Mouse (Mus musculus): Measurements from ENCODE around the gene Zfp36.
A peak's percentile ranks its signal among the peaks of the same experiment; 100 is the strongest.

Zfp36 gene

DNA sequence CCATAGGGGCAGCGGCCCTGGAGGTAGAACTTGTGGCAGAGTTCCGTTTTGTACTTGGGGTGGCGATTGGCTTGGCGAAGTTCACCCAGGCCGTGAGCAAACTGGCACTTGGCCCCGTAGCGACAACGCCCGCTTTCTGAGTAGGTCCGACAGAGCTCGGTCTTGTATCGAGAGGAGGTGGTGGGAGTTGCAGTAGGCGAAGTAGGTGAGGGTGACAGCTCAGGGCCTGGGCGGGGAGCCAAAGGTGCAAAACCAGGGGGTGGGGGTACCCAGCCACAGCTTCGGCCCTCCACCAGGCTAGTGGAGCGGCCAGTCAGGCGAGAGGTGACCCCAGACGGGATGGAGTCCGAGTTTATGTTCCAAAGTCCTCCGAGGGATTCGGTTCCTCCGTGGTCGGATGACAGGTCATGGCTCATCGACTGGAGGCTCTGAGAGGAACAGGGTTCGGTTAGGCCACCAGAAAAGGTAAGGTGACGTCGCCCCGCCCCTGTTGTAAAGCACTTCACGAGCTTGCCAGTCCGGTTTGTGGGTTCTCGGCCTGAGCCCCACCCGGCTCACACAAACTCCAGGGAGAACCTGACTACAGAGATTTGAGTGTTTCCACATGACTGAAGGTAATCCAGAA lies 1.9 kb downstream of the Zfp36 start:
- Histone ChIP-seq H3K36me3 (ENCODE audit: control insufficient read depth, insufficient read depth, low read length, poor library complexity, severe bottlenecking) (peaks cover 19% of the 10 kb centered on the region), H3K27me3 (ENCODE audit: control insufficient read depth, insufficient read depth, low read length, poor library complexity, severe bottlenecking) (no peaks in the 10 kb centered on the region)
- DNase-seq (ENCODE audit: low read depth, low spot score): peak; percentile 80

DNA sequence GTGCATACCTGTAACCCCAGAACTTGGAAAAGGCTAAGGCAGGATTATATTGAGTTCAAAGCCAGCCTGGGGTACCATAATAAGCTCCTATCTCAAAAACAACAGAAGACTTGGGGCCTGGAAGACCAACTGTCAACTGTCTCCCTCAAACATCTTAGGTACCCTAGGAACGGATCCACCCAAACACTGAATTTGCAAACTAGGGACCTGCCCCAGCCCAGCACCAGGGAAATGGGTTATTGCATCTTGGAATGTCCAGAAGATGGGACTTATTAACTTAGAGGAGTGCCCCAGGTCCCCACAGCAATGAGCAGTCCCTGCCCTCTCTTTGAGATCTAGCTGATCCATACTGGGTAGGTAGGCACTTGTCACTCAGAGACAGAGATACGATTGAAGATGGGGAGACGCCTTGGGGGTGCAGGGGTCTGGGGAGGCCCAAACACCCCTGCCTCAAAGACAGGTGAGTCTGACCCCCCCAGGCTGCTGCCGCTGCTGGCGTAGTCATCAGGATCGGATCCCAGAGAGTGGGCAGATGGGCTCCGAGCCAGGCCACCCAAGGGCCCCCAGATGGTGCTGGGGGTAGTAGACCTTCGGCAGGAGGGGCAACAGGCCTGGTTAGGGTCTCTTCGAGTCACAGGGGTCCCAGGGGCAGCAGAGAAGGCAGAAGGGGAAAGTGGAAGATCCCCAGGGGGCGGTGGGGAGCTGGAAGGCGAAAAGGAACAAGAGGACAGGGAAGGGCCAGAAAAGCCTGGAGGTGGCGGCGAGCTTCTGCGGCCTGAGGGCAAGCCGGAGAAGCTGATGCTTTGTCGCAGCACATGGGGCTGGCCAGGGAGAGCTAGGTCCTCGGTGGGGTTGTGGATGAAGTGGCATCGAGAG lies 2.6 kb downstream of the Zfp36 start:
- H3K27me3 ChIP-seq (ENCODE audit: control insufficient read depth, insufficient read depth, low read length, poor library complexity, severe bottlenecking): no peaks in the 10 kb centered on the region
- DNase-seq (ENCODE audit: low read depth, low spot score): peak; percentile 56
- H3K36me3 ChIP-seq (ENCODE audit: control insufficient read depth, insufficient read depth, low read length, poor library complexity, severe bottlenecking): peaks cover 19% of the 10 kb centered on the region

DNA sequence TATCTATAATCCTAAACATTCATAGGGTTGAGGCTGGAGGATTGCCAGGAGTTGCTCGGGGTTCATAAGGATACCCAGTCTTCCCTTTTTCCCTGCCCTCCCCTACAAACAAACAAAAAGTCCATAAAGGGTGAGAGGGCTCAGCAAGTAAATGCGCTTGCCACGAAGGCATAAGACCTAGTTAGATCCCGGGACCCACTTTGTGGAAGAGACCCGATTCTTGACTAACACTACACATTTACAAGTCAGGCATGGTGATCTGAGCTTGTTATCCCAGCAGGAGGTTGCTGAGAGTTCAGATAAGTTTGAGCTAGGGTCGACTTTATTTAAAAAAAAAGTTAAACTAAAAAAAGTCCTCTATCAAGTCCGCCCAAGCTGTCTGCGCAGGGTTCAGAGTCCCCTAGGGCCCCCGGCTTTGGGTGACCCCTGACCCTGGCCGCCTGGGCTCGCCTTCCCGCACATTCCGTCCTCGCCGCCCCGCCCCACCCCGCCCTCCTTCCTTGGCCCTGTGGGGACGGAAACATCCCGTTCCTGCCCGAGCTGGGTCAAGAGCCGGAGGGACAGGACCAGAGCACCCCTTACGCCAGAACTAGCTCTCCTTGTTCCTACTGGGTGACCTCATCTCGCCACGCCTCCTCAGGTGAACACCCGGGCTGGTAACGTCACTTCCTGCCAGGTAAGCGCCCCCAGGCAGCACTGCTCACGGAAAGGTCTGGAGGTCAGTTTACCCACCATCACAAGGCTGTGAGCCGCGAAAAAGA lies 3.9 kb downstream of the Zfp36 start:
- peak; percentile 93 for DNase-seq (ENCODE audit: low read depth, low spot score)
- H3K36me3 ChIP-seq (ENCODE audit: control insufficient read depth, insufficient read depth, low read length, poor library complexity, severe bottlenecking): peaks cover 19% of the 10 kb centered on the region
- no peaks in the 10 kb centered on the region for H3K27me3 ChIP-seq (ENCODE audit: control insufficient read depth, insufficient read depth, low read length, poor library complexity, severe bottlenecking)

DNA sequence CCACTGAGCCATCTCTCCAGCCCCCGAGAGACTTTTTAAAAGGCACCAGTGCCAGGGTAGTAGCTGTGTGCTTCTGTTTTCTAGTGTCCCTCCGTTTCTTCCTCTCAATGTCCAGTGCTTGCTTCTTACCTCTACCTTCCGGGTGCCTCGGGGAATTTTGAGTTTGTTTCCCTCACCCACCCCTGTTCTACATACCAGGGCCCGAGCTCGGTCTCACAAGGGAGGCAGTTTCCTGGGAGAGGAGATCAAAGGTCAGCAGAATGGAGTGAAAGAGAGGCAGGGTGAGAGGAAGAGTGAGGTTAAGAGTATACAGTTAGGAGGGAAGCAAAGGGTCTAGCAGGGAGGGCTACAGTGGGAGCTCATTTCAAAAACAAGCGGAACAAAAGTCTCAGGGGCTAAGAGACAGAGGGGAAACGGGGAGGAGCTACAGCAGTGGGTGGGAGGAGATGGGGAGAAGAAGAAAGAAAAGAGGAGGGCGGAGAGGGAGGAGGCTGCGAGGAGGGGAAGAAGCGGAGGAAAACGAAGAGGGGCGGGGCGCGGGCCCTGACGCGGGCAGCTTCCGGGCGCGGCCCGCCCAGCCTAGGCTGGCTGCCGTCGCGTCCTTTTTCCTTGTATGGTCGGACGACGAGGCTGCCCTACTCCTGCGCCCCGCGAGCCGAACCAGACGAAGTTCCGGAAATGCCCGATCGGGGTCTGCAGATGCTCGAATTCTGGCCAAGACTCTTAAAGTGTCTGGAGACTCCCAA lies 4.7 kb downstream of the Zfp36 start:
- DNase-seq (ENCODE audit: low read depth, low spot score): peak; percentile 96
- Histone ChIP-seq H3K27me3 (ENCODE audit: control insufficient read depth, insufficient read depth, low read length, poor library complexity, severe bottlenecking) (no peaks in the 10 kb centered on the region), H3K36me3 (ENCODE audit: control insufficient read depth, insufficient read depth, low read length, poor library complexity, severe bottlenecking) (peaks cover 19% of the 10 kb centered on the region)

DNA sequence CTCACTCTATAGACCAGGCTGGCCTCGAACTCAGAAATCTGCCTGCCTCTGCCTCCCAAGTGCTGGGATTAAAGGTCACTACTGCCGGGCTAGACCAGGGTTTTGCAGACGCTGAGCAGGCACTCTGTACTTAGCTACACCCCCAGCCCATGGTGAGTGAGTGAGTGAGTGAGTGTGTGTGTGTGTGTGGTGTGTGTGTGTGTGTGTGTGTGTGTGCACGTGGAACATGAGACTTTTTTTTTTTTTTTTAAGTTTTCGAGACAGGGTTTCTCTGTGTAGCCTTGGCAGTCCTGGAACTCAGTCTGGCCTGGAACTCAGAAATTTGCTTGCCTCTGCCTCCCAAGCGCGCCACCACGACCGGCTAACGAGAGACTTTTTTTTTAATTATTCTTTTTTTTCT lies 5.4 kb downstream of the Zfp36 start:
- Histone ChIP-seq H3K27me3 (ENCODE audit: control insufficient read depth, insufficient read depth, low read length, poor library complexity, severe bottlenecking) (no peaks in the 10 kb centered on the region), H3K36me3 (ENCODE audit: control insufficient read depth, insufficient read depth, low read length, poor library complexity, severe bottlenecking) (peaks cover 19% of the 10 kb centered on the region)
- DNase-seq (ENCODE audit: low read depth, low spot score): peak; percentile 59

DNA sequence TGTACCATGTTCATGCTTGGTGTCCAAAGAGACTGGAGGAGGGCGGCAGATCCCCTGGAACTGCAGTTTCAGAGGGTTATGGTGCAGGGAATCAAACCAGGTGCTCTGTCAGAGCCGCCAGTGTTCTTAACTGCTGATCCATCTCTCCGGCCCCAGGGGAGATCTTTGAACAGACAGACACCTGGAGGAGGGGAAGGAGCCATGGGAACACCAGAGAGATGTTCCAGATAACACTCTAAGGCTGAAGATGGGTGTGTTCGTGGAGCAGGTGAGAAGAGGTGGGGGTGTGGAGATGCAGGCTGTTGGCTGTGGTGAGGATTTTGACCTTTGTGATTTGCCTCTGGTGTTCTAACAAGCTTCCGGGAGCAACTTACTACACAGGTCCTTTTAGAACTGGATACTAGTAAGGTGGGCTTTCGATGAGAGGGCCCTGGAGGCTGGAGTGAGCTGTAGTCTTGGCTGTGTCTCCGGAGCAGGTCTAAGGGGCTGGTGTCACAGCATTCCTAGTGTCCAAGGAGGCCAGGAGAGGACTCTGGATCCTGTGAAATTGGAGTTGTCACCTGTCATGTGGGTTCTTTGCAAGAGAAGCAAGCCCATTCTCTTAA lies 6.1 kb downstream of the Zfp36 start:
- DNase-seq (ENCODE audit: low read depth, low spot score): peak; percentile 47
- Histone ChIP-seq H3K27me3 (ENCODE audit: control insufficient read depth, insufficient read depth, low read length, poor library complexity, severe bottlenecking) (no peaks in the 10 kb centered on the region), H3K36me3 (ENCODE audit: control insufficient read depth, insufficient read depth, low read length, poor library complexity, severe bottlenecking) (peaks cover 19% of the 10 kb centered on the region)

DNA sequence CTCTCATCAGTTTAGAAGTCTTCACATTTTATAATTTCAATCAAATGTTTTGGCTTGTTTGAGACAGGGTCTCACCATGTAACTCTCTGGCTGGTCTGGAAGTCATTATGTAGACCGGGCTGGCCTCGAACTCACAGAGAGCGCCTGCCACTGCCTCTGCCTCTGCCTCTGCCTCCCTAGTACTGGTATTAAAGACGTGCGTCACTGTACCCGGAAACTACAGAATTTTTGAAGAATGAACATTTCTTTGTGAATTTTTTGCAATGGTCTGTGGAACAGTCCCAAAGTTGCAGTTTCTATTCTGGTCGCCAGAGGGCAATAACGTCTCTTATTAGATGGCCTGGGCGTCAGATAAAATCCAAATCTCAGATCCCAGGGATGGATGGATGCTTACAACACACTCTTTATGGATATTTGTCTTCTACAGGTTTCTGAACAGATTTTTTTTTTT lies 6.9 kb downstream of the Zfp36 start:
- Histone ChIP-seq H3K27me3 (ENCODE audit: control insufficient read depth, insufficient read depth, low read length, poor library complexity, severe bottlenecking) (no peaks in the 10 kb centered on the region), H3K36me3 (ENCODE audit: control insufficient read depth, insufficient read depth, low read length, poor library complexity, severe bottlenecking) (peaks cover 14% of the 10 kb centered on the region)
- peak; percentile 93 for DNase-seq (ENCODE audit: low read depth, low spot score)

DNA sequence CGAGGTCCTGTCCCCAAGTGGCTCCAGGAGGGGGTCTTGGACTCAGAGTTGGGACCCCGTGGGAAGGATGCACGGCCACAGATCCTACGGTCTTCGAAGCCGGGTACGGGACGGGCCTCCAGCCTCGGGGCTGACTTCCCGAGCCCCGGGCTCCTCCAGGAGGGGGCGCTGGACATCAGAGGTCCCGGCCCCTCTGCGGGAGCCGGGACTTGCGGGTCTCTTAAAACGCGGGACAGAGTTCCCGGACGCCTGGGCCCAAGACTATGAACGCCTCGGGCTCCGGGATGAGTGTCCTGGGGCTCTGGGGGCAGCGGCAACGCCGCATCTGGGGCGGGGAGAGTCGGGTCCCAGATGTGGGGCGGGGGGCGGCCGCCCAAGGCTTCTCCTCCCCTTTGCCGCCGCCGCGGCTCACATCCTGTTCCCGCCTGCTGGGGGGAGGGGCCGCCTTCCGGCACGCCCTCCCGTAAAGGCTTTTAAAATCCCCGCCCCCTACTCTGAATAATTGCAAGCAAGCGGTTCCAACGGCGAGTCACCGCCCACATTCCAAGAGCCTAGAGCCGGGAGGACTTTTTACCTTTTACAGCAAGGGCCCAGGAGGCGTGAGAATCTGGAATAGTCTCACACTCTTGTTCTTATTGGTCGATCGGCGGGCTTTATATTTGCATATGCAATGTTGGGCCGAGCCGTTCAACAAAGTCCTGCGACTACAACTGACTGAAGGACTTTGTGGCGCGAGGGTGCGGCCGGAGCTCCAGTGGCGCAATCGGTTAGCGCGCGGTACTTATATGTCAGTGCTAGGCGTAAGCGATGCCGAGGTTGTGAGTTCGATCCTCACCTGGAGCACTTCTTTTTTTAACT lies 7.6 kb downstream of the Zfp36 start, which contains the start of gene Plekhg2:
Gene Plekhg2, minus strand, starts transcription at position 349 of the 858 bp plus-strand sequence.
- H3K36me3 ChIP-seq (ENCODE audit: control insufficient read depth, insufficient read depth, low read length, poor library complexity, severe bottlenecking): peaks cover 7% of the 10 kb centered on the region
- DNase-seq (ENCODE audit: low read depth, low spot score): peak; percentile 99
- H3K27me3 ChIP-seq (ENCODE audit: control insufficient read depth, insufficient read depth, low read length, poor library complexity, severe bottlenecking): no peaks in the 10 kb centered on the region

DNA sequence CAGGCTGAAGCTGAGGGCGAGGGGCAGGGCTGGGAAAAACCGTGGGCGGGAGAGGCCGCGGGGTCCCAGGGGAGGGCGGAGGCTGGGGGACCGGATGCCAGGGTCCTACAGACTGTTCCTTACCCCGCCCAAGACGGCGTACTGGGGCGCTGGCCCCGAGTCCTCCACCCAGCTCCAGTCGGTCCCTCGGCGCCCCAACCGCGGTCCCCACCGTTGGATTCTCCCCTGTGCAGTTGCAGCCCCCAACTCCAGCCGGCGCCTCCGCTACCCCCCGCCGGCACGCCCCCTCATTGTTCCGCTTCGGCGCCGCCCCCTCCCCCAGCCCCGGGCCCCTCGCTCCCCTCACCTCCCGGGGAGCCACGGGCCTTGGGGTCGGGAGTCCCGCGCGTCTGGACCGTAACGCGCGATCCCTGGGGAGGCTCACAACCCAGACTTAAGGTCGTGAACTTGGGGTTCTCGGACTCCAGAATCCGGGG lies 8.5 kb downstream of the Zfp36 start:
- Histone ChIP-seq H3K27me3 (ENCODE audit: control insufficient read depth, insufficient read depth, low read length, poor library complexity, severe bottlenecking) (no peaks in the 10 kb centered on the region), H3K36me3 (ENCODE audit: control insufficient read depth, insufficient read depth, low read length, poor library complexity, severe bottlenecking) (no peaks in the 10 kb centered on the region; the same call in 1 of the 2 replicates)
- peak; percentile 53 for DNase-seq (ENCODE audit: low read depth, low spot score)

DNA sequence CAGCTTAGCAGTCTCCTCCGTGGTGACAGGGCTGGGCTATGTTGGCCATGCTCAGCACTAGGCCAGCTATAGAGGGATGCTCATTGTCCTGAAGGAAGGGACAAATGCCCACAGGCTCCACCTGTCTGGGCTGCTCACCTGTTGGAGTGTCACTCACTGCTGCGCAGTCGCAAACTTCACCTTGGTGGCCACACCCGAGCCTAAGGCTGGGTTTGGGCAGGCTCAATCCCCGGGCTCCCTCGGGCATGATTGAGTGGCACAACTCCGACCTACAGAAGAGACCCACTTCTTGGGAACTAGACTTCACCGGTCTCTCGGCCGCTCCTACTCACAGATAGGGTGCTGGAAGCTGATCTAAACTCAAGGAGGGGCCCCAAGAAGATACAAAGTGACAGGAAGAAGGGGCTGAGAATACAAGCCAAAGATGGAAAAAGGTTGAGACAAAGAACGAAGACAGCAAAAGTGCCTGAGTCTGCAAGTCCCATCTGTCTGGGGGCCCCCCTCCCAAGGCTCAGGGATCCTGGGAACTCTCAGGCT lies 9.0 kb downstream of the Zfp36 start:
- Histone ChIP-seq H3K27me3 (ENCODE audit: control insufficient read depth, insufficient read depth, low read length, poor library complexity, severe bottlenecking) (no peaks in the 10 kb centered on the region), H3K36me3 (ENCODE audit: control insufficient read depth, insufficient read depth, low read length, poor library complexity, severe bottlenecking) (no peaks in the 10 kb centered on the region; the same call in 1 of the 2 replicates)
- DNase-seq (ENCODE audit: low read depth, low spot score): no peak

DNA sequence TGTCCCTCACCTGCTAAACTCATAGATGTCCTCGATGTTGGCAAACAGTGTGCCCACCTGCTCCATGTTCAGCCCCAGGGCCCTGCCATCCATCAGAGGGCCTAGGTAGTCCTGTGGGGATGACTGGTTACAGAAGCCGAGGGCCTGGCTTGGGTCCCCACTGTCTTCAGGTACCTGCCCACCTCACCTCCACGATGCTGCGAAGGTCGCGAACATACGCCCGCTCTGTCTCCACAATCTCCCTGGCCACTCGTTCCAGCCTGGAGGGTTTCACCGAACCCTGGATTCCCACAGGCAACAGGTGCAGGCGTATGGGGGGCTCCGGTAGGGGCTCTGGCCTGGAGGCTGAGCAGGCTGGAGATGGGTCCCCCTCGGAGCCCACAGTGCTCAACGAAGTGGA lies 10.0 kb downstream of the Zfp36 start:
- DNase-seq (ENCODE audit: low read depth, low spot score): no peak
- H3K27me3 ChIP-seq (ENCODE audit: control insufficient read depth, insufficient read depth, low read length, poor library complexity, severe bottlenecking): no peaks in the 10 kb centered on the region
- H3K36me3 ChIP-seq (ENCODE audit: control insufficient read depth, insufficient read depth, low read length, poor library complexity, severe bottlenecking): peaks cover 2% of the 10 kb centered on the region

DNA sequence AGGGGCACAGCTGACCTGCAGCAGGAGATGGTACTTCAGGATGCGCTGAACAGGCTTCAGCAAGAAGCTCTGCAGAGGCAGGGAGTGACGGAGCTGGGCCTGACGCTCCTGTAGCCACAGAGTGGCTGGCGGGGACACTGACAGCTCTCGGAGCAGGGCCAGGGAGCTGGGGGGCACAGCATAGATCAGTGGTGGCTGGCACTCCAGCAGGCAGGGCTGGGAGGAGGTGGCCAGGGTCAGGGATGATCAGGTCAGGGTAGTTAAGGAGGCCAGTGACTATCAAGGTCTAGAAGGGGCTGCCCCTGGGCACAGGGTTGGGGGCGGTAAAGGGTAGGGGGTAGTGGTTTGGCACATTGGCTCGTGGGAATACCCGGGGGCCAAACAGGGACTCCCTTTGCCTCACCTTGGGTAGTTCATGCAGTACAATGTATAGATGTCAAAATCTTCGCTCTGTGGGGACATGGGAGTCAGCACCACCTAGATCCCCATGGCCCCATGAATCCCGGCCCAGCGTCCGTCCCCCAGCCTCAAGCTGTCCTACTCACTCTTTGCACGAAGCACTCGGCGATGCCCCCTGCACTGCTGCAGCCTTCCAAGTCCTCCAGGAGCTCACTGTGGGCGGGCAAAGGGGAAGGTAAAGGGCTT lies 11.7 kb downstream of the Zfp36 start:
- Histone ChIP-seq H3K36me3 (ENCODE audit: control insufficient read depth, insufficient read depth, low read length, poor library complexity, severe bottlenecking) (peaks cover 8% of the 10 kb centered on the region), H3K27me3 (ENCODE audit: control insufficient read depth, insufficient read depth, low read length, poor library complexity, severe bottlenecking) (no peaks in the 10 kb centered on the region)
- DNase-seq (ENCODE audit: low read depth, low spot score): no peak
